Mouse (Mus musculus): Measurements from ENCODE around the gene Vmn1r20.

- TF ChIP-seq CTCF (IDR thresholded peaks at IDR 0.05; ENCODE audit: borderline replicate concordance, insufficient read depth, low read length) (no peak), POLR2A (IDR thresholded peaks at IDR 0.05; ENCODE audit: low read depth, low read length) (no peak)
Measured at GRCm38 (mm10) chr6:57428630-57429029, at the start of gene Vmn1r20.
